Mouse (Mus musculus): ENCODE results near the gene Bcat1. TPM values are rescaled to one million over a fixed set of nuclear protein-coding genes. Genes with fewer than 3 reads are reported as not detected.

Bcat1 gene
- 26.5 and 27.1 TPM in 2 replicates for polyA plus RNA-seq (2012; rRNA removed)

GRCm38 (mm10) chr6:145075548-145076224 lies at the start of gene Bcat1:
TSS of gene Bcat1 (minus strand) at chr6:145076184.

DNA sequence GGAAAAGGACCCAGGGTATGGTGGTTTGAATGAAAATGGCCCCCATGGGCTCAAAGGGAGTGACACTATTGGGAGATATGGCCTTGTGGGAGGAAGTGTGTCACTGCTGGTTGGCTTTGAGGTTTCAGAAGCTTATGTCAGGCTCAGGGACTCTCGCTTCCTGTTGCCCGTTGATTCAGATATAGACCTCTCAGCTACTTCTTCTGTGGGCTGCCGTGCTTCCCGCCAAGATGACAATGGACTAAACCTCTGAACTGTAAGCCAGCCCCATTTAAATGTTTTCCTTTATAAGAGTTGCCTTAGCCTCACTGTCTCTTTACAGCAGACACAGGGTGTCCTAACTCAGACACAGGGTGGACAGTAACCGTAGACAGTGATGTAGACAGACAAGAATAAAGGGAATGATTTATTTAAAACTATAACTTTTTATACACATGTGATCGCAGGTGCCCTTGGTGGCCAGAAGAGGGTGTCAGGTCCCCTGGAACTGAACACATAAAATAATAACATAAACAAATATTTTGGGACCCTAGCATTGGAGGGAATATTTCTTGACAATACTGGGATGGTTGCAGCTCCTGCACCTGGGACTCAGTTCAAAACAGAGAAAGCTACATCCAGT lies 39.6 kb upstream of the Bcat1 start, which contains the start of gene Lrmp:
Gene Lrmp (plus strand): TSS at position 178 of the 622 bp plus-strand sequence.

Other genes starting within 250 kb of the Bcat1 start
- 1.6 and 1.7 TPM in 2 replicates for gene Lrmp, start 39.5 kb upstream of the Bcat1 start, polyA plus RNA-seq (2012; rRNA removed)
- gene Casc1, start 134.8 kb upstream of the Bcat1 start, polyA plus RNA-seq (2012; rRNA removed), result 1.6 and 1.7 TPM in 2 replicates
- gene Etfrf1, start 134.9 kb upstream of the Bcat1 start, polyA plus RNA-seq (2012; rRNA removed), result 17.1 and 17.3 TPM in 2 replicates
- gene Kras, start 174.1 kb upstream of the Bcat1 start, polyA plus RNA-seq (2012; rRNA removed), result 41.9 and 48.6 TPM in 2 replicates